Mouse (Mus musculus) heart, embryonic 14.5 days (tissue): Measurements from ENCODE around the gene Rab42. TPM values are rescaled to one million over a fixed set of nuclear protein-coding genes. Genes with fewer than 3 reads are reported as not detected.

ENCODE experiments used
- ATAC-seq: fragments of 200-750 bp; cut with Nextera tagmentation; 2 replicates; pipeline ENCODE4 v1.8.0; 2017; ENCODE audit warnings: low read depth, moderate TSS enrichment; ENCODE audit not compliant: insufficient number of reproducible peaks, insufficient read depth, low FRiP score
- H3K27ac ChIP-seq, 2 experiments: fragments of 200-500 bp in 1 of 2; fragments of 300-500 bp in 1 of 2; sonication (generic) in 1 of 2; replicated peaks in 1 of 2; 2 replicates each; pipeline ENCODE4 v1.5.1; 2012 to 2014; ENCODE audit warnings: low read depth in 2 of 2, low read length in 2 of 2, control low read depth in 1 of 2, mild to moderate bottlenecking in 1 of 2, mixed read lengths in 1 of 2; ENCODE audit not compliant: control insufficient read depth in 1 of 2, insufficient read depth in 1 of 2
- H3K27me3 ChIP-seq: fragments of 300-500 bp; sonication (generic); 2 replicates; pipeline ENCODE4 v1.6.1; 2014; ENCODE audit warnings: mild to moderate bottlenecking, low read length, control low read depth; ENCODE audit not compliant: control insufficient read depth, insufficient read depth
- H3K36me3 ChIP-seq: fragments of 300-500 bp; sonication (generic); 2 replicates; pipeline ENCODE4 v1.6.1; 2014; ENCODE audit warnings: mild to moderate bottlenecking, control low read depth, low read length, mixed read lengths; ENCODE audit not compliant: control insufficient read depth, insufficient read depth
- H3K4me1 ChIP-seq, 2 experiments: fragments of 200-500 bp in 1 of 2; fragments of 300-500 bp in 1 of 2; sonication (generic) in 1 of 2; 2 replicates each; pipeline ENCODE4 v1.6.1; 2012 to 2014; ENCODE audit warnings: low read length in 2 of 2, control low read depth in 1 of 2, mixed read lengths in 1 of 2; ENCODE audit not compliant: control insufficient read depth in 2 of 2, insufficient read depth in 2 of 2
- H3K4me2 ChIP-seq: fragments of 300-500 bp; sonication (generic); 2 replicates; pipeline ENCODE4 v1.6.1; 2014; ENCODE audit warnings: mild to moderate bottlenecking, low read length
- H3K4me3 ChIP-seq, 2 experiments: fragments of 200-500 bp in 1 of 2; fragments of 300-500 bp in 1 of 2; sonication (generic) in 1 of 2; 2 replicates each; pipeline ENCODE4 v1.5.1; 2012 to 2014; ENCODE audit warnings: low read length in 2 of 2, mild to moderate bottlenecking in 2 of 2, control low read depth in 1 of 2, low read depth in 1 of 2, moderate library complexity in 1 of 2; ENCODE audit not compliant: control insufficient read depth in 1 of 2, insufficient read depth in 1 of 2
- H3K9ac ChIP-seq: fragments of 300-500 bp; sonication (generic); 2 replicates; pipeline ENCODE4 v1.6.1; 2014; ENCODE audit warnings: mild to moderate bottlenecking, low read length
- H3K9me3 ChIP-seq: fragments of 300-500 bp; sonication (generic); 2 replicates; pipeline ENCODE4 v1.6.1; 2016; ENCODE audit warnings: low read length, control low read depth; ENCODE audit not compliant: control insufficient read depth
- WGBS: fragments of 180-500 bp; shearing (Covaris S2); extraction: QIAGEN DNeasy Blood & Tissue Kit; methylation state at CpG from one replicate; pipeline ENCODE4 v1.1.7; 2014; 5-methylcytosine and 5-hydroxymethylcytosine counted together
- polyA plus RNA-seq: library from polyadenylated mRNA; unstranded; fragments of >200 nt; fragmentation: Nextera tagmentation; extraction: Ambion mirVana; gene quantifications from 2 replicates; pipeline ENCODE4 v1.2.1, GENCODE M21; 2014

Gene Rab42
- polyA plus RNA-seq, 1 experiment from 2014 or later = 1.2 TPM

DNA sequence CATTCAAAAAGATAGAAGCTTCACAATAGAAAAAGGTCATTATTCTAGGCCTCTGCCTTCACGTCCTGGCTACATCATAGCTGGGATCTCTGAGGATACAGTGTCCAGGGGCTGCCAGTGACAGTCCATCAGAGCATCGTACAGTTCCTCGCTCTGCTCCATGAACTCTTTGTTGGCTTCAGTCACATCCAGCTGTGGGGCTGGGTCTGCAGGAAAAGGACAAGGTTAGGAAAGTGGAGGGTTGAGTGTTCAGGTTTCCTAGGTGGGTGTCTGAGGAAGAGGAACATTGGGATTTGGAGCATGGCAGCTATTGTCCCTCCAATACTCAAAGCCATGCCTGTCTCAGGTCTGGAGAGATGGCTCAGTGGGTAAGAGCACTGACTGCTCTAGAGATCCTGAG is 8.6 kb upstream of the Rab42 start:
- no peaks in the 10 kb centered on the region for H3K9me3 ChIP-seq
- 55% methylated on average over 3 of the region's 3 CpGs for WGBS
- no peak overlapping the region for H3K4me3 ChIP-seq
- H3K27me3 ChIP-seq = no peaks in the 10 kb centered on the region
- peaks cover 63% of the 10 kb centered on the region for H3K36me3 ChIP-seq
- no peak for ATAC-seq
- no peak overlapping the region for H3K27ac ChIP-seq
- no peak overlapping the region for H3K4me2 ChIP-seq
- peaks cover 2 to 12% of the 10 kb centered on the region in 2 experiments; a peak in 3 of 4 replicates for H3K4me1 ChIP-seq
- no peak overlapping the region for H3K9ac ChIP-seq

- peaks cover 59% of the 10 kb centered on the region for H3K36me3 ChIP-seq
- no peak overlapping the region for H3K27ac ChIP-seq
- no peak overlapping the region for H3K4me2 ChIP-seq
- peaks cover 2 to 12% of the 10 kb centered on the region in 2 experiments; a peak in 3 of 4 replicates for H3K4me1 ChIP-seq
- H3K4me3 ChIP-seq = no peak overlapping the region
- 44% methylated on average over 1 of the region's 1 CpGs for WGBS
- H3K9ac ChIP-seq = no peak overlapping the region
- no peak for ATAC-seq
- H3K27me3 ChIP-seq = no peaks in the 10 kb centered on the region
- H3K9me3 ChIP-seq = no peaks in the 10 kb centered on the region
Measured at GRCm38 (mm10) chr4:132311209-132311608, 8.0 kb upstream of the Rab42 start.

DNA sequence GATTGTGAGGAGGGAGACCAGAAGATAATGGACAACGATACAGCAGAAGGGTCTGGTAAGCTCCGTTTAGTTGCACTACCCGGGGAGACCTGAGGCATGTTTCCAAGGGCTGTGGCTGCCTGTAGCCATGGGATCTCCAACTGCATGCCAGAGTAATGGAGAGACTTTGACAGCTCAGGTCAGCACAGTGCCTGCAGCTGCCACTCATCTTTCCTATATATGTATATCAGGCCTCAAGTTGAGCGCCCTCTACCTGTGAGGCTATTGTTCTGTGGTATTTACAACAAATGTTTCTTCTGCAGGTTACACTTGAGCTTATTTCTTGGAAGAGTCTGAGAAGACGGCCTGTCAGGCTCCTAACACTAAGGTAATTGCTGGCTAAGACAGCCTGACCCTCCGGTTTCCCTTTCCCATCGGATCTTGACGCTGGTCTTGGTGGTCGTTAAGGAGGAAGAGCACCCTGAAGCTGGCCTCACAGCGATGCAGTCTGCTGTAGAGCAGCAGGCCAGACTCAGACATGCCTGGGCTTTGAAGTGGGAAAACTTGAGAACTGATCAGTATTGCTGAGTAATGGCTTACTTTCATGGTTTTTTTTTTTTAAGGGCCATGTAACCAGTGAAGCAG is 6.8 kb upstream of the Rab42 start:
- Histone ChIP-seq H3K4me2 (peak overlapping the region; percentile 88), H3K9ac (peak overlapping the region; percentile 96), H3K9me3 (no peaks in the 10 kb centered on the region), H3K27ac (peak overlapping the region; percentile 19 to 90; a peak in 3 of 4 replicates), H3K36me3 (peaks cover 51% of the 10 kb centered on the region), H3K27me3 (no peaks in the 10 kb centered on the region), H3K4me3 (peak overlapping the region; percentile 39 to 79), H3K4me1 (peaks cover 2 to 9% of the 10 kb centered on the region in 2 experiments; a peak in 3 of 4 replicates)
- 37% methylated on average over 10 of the region's 10 CpGs for WGBS
- no peak for ATAC-seq

GRCm38 (mm10) chr4:132309140-132309848 is 6.1 kb upstream of the Rab42 start:
- H3K9ac ChIP-seq = peak overlapping the region; percentile 96
- ATAC-seq = no peak
- WGBS = under 1% methylated on average over 15 of the region's 15 CpGs
- H3K27me3 ChIP-seq = no peaks in the 10 kb centered on the region
- peaks cover 47% of the 10 kb centered on the region for H3K36me3 ChIP-seq
- no peaks in the 10 kb centered on the region for H3K9me3 ChIP-seq
- peak overlapping the region; percentile 90 to 91 for H3K27ac ChIP-seq
- peaks cover 2 to 9% of the 10 kb centered on the region in 2 experiments; a peak in 3 of 4 replicates for H3K4me1 ChIP-seq
- peak overlapping the region; percentile 77 to 79 for H3K4me3 ChIP-seq
- peak overlapping the region; percentile 88 for H3K4me2 ChIP-seq

DNA sequence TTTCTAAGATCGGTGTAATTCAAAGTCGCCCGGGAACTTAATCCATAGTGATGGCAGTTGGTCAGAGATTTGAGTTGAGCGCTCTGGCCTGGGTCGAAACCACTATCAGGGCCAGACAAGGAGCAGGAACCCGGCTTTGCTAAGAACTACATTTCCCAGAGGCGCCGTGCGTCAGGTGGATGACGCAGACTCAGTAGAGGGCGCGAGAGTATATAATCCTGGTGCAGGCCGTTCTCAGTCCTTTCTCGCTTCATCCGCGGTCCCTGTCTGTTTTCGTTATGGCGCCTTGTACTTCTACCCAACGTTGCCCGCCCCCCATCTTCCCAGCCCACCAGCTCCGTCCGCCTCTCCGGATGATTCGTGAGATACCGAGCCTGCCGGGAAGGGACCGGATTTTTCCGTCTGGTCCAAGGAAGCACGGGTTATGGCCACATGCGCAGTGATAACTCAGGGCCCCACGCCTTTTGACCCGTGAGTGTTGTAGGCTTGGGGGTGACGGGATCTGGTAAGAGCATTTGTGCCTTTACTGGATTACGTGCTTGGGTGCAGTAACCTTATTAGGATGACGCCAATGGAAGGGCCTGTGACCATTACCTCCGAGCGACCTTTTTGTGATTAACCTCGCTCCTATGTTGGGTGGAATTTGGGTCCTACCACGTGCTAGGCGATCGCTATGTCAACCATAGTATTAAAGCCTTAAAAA is 5.4 kb upstream of the Rab42 start:
- no peaks in the 10 kb centered on the region for H3K9me3 ChIP-seq
- under 1% methylated on average over 41 of the region's 41 CpGs for whole genome bisulfite sequencing
- peak overlapping the region; percentile 96 for H3K9ac ChIP-seq
- ATAC-seq = peak; percentile 88
- peak overlapping the region; percentile 88 for H3K4me2 ChIP-seq
- peak overlapping the region; percentile 90 to 91 for H3K27ac ChIP-seq
- peaks cover 40% of the 10 kb centered on the region for H3K36me3 ChIP-seq
- H3K27me3 ChIP-seq = no peaks in the 10 kb centered on the region
- H3K4me3 ChIP-seq = peak overlapping the region; percentile 77 to 79
- H3K4me1 ChIP-seq = peaks cover 2 to 9% of the 10 kb centered on the region in 2 experiments; a peak in 3 of 4 replicates

DNA sequence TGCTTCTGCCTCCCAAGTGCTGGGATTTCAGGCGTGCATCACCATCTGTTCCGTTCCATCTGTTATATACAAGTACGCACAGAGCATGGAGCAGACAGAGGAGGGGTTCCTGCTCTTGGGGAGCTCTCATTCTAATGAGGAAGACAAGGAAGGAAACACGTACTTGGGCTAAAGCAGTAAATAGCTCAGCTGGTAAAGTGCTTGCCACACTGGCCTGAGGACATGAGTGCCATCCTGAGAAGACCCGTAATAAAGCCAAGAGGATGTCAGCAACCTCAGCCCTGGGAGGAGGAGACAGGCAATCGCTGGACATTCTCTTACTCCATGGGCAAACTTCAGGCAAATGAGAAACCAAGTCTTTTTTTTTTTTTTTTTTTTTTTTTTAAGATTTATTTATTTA is 2.8 kb upstream of the Rab42 start:
- Histone ChIP-seq H3K4me1 (peaks cover 11 to 21% of the 10 kb centered on the region in 2 experiments), H3K9me3 (no peaks in the 10 kb centered on the region), H3K27me3 (no peaks in the 10 kb centered on the region), H3K36me3 (peaks cover 16% of the 10 kb centered on the region), H3K9ac (no peak overlapping the region), H3K4me2 (no peak overlapping the region), H3K4me3 (no peak overlapping the region), H3K27ac (no peak overlapping the region)
- ATAC-seq = no peak
- 79% methylated on average over 6 of the region's 6 CpGs for WGBS

DNA sequence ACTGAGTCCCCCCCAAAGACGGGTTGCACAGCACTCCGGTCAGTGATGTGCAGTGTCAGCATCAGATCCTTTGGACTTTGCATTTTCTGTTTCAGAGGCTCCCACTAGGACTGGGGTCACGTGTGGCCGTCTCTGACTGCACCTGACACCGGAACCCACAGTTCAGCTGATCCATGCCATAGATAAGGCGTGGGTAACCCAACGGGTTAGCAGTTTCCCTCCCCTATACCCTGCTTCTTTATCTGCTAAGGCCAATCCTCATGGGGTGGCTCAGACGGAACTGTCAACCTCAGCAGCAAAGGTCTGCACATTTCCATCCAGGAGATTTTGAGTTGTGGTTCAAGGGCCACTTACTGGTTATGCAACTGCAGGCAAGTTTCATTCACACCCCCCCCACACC is 2.1 kb upstream of the Rab42 start:
- H3K9ac ChIP-seq = no peak overlapping the region
- H3K9me3 ChIP-seq = no peaks in the 10 kb centered on the region
- peaks cover 9% of the 10 kb centered on the region for H3K36me3 ChIP-seq
- H3K4me2 ChIP-seq = no peak overlapping the region
- H3K27me3 ChIP-seq = no peaks in the 10 kb centered on the region
- 80% methylated on average over 8 of the region's 8 CpGs for WGBS
- ATAC-seq = no peak
- H3K27ac ChIP-seq = no peak overlapping the region
- no peak overlapping the region for H3K4me3 ChIP-seq
- peaks cover 11 to 21% of the 10 kb centered on the region in 2 experiments for H3K4me1 ChIP-seq
